Mouse (Mus musculus): ENCODE data around the gene Alg14. TPM values are rescaled to one million over a fixed set of nuclear protein-coding genes. Genes with fewer than 3 reads are reported as not detected.

The Alg14 gene
- 17.7 and 20.0 TPM in 2 replicates for polyA plus RNA-seq (2015; fragmentation: Nextera tagmentation; extraction: Ambion mirVana)

- H3K9me3 ChIP-seq (replicated peaks), result no peaks in the 10 kb centered on the region
- peaks cover 33% of the 10 kb centered on the region for H3K4me1 ChIP-seq (replicated peaks)
- ATAC-seq (ENCODE audit: low read depth) (peak; percentile 95), DNase-seq (peak; percentile 97)
- peak within 1 kb of the TSS; percentile 71 for H3K9ac ChIP-seq
- H3K4me3 ChIP-seq (replicated peaks), result peak within 1 kb of the TSS; percentile 70
- H3K36me3 ChIP-seq, result no peaks in the 10 kb centered on the region
- H3K27me3 ChIP-seq, result no peaks in the 10 kb centered on the region
- H3K27ac ChIP-seq, result peak within 1 kb of the TSS; percentile 85
- peak within 1 kb of the TSS; percentile 77 for H3K4me2 ChIP-seq
- WGBS (ENCODE audit: insufficient replicate concordance), result under 1% methylated on average over 42 of the region's 42 CpGs
Measured at GRCm38 (mm10) chr3:121291560-121292258, at the start of gene Alg14. Alg14 (plus strand) TSS chr3:121291773.

- H3K27ac ChIP-seq, result no peak overlapping the region
- H3K4me2 ChIP-seq, result no peak overlapping the region
- peaks cover 33% of the 10 kb centered on the region for H3K4me1 ChIP-seq (replicated peaks)
- ATAC-seq (ENCODE audit: low read depth), result no peak
- WGBS (ENCODE audit: insufficient replicate concordance), result 60% methylated on average over 9 of the region's 9 CpGs
- no peak for DNase-seq
- H3K9me3 ChIP-seq (replicated peaks), result no peaks in the 10 kb centered on the region
- H3K9ac ChIP-seq, result no peak overlapping the region
- no peaks in the 10 kb centered on the region for H3K27me3 ChIP-seq
- no peak overlapping the region for H3K4me3 ChIP-seq (replicated peaks)
- peaks cover 25% of the 10 kb centered on the region; the same call in 1 of the 2 replicates for H3K36me3 ChIP-seq
Measured at GRCm38 (mm10) chr3:121242111-121242936, 49.2 kb upstream of the Alg14 start.

GRCm38 (mm10) chr3:121242941-121243340 lies 48.6 kb upstream of the Alg14 start:
- Histone ChIP-seq H3K4me2 (no peak overlapping the region), H3K36me3 (peaks cover 27% of the 10 kb centered on the region; the same call in 1 of the 2 replicates), H3K27me3 (no peaks in the 10 kb centered on the region), H3K9me3 (replicated peaks) (no peaks in the 10 kb centered on the region), H3K9ac (no peak overlapping the region), H3K27ac (no peak overlapping the region), H3K4me1 (replicated peaks) (peaks cover 33% of the 10 kb centered on the region), H3K4me3 (replicated peaks) (no peak overlapping the region)
- ATAC-seq (ENCODE audit: low read depth) (peak; percentile 63), DNase-seq (no peak)
- 10% methylated on average over 4 of the region's 4 CpGs for WGBS (ENCODE audit: insufficient replicate concordance)

- Histone ChIP-seq H3K27ac (no peak overlapping the region), H3K4me3 (replicated peaks) (no peak overlapping the region), H3K27me3 (no peaks in the 10 kb centered on the region), H3K9me3 (replicated peaks) (no peaks in the 10 kb centered on the region), H3K4me1 (replicated peaks) (peaks cover 25% of the 10 kb centered on the region), H3K4me2 (no peak overlapping the region), H3K9ac (no peak overlapping the region), H3K36me3 (peaks cover 59% of the 10 kb centered on the region)
- no peak for ATAC-seq (ENCODE audit: low read depth)
- WGBS (ENCODE audit: insufficient replicate concordance), result 82% methylated on average over 9 of the region's 9 CpGs
- DNase-seq, result no peak
Measured at GRCm38 (mm10) chr3:121250048-121250447, 41.5 kb upstream of the Alg14 start.

GRCm38 (mm10) chr3:121250576-121251433 lies 40.8 kb upstream of the Alg14 start:
- ATAC-seq (ENCODE audit: low read depth) (no peak), DNase-seq (no peak)
- Histone ChIP-seq H3K27me3 (no peaks in the 10 kb centered on the region), H3K4me1 (replicated peaks) (peaks cover 33% of the 10 kb centered on the region), H3K4me2 (no peak overlapping the region), H3K9me3 (replicated peaks) (no peaks in the 10 kb centered on the region), H3K9ac (no peak overlapping the region), H3K27ac (no peak overlapping the region), H3K36me3 (peaks cover 66% of the 10 kb centered on the region), H3K4me3 (replicated peaks) (no peak overlapping the region)
- WGBS (ENCODE audit: insufficient replicate concordance), result 78% methylated on average over 19 of the region's 19 CpGs

GRCm38 (mm10) chr3:121255501-121255900 lies 36.1 kb upstream of the Alg14 start:
- WGBS (ENCODE audit: insufficient replicate concordance), result 85% methylated on average over 7 of the region's 7 CpGs
- Histone ChIP-seq H3K27me3 (no peaks in the 10 kb centered on the region), H3K27ac (peak overlapping the region; percentile 18), H3K36me3 (peaks cover 62% of the 10 kb centered on the region), H3K9ac (no peak overlapping the region), H3K4me3 (replicated peaks) (no peak overlapping the region), H3K4me1 (replicated peaks) (peaks cover 63% of the 10 kb centered on the region), H3K9me3 (replicated peaks) (no peaks in the 10 kb centered on the region), H3K4me2 (no peak overlapping the region)
- no peak for DNase-seq
- ATAC-seq (ENCODE audit: low read depth), result no peak

DNA sequence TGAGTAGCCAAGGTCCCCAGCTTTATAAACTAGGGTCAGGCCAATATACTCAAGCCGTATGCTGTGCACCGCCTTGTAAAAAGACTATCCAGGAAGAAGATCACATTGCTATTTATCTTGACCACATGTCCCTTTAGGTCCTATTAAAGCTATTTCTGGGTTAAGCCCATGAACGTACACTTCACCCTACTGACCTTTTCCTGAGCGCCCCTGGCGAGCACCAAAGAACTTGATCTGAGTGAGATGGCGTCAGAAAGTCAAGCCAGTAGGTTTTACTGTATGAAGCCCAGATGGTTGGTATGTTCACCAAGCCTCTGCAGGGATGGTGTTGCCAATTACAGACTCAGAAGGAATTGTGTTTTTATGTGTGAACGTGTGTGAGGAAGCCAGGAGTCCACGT lies 35.4 kb upstream of the Alg14 start:
- Histone ChIP-seq H3K27ac (peak overlapping the region; percentile 18), H3K9ac (no peak overlapping the region), H3K4me3 (replicated peaks) (no peak overlapping the region), H3K9me3 (replicated peaks) (no peaks in the 10 kb centered on the region), H3K4me2 (no peak overlapping the region), H3K4me1 (replicated peaks) (peaks cover 66% of the 10 kb centered on the region), H3K27me3 (peaks cover under 1% of the 10 kb centered on the region; the same call in 1 of the 2 replicates), H3K36me3 (peaks cover 60% of the 10 kb centered on the region)
- ATAC-seq (ENCODE audit: low read depth) (no peak), DNase-seq (no peak)
- WGBS (ENCODE audit: insufficient replicate concordance), result 87% methylated on average over 8 of the region's 8 CpGs

- WGBS (ENCODE audit: insufficient replicate concordance), result 79% methylated on average over 10 of the region's 10 CpGs
- no peaks in the 10 kb centered on the region for H3K9me3 ChIP-seq (replicated peaks)
- no peak overlapping the region for H3K4me2 ChIP-seq
- peaks cover 48% of the 10 kb centered on the region for H3K36me3 ChIP-seq
- ATAC-seq (ENCODE audit: low read depth) (no peak), DNase-seq (no peak)
- peaks cover 67% of the 10 kb centered on the region for H3K4me1 ChIP-seq (replicated peaks)
- peak overlapping the region; percentile 15; the same call in 1 of the 2 replicates for H3K9ac ChIP-seq
- H3K27me3 ChIP-seq, result peaks cover 3% of the 10 kb centered on the region; the same call in 1 of the 2 replicates
- no peak overlapping the region for H3K4me3 ChIP-seq (replicated peaks)
- peak overlapping the region; percentile 43; the same call in 1 of the 2 replicates for H3K27ac ChIP-seq
Measured at GRCm38 (mm10) chr3:121257418-121257817, 34.2 kb upstream of the Alg14 start.

DNA sequence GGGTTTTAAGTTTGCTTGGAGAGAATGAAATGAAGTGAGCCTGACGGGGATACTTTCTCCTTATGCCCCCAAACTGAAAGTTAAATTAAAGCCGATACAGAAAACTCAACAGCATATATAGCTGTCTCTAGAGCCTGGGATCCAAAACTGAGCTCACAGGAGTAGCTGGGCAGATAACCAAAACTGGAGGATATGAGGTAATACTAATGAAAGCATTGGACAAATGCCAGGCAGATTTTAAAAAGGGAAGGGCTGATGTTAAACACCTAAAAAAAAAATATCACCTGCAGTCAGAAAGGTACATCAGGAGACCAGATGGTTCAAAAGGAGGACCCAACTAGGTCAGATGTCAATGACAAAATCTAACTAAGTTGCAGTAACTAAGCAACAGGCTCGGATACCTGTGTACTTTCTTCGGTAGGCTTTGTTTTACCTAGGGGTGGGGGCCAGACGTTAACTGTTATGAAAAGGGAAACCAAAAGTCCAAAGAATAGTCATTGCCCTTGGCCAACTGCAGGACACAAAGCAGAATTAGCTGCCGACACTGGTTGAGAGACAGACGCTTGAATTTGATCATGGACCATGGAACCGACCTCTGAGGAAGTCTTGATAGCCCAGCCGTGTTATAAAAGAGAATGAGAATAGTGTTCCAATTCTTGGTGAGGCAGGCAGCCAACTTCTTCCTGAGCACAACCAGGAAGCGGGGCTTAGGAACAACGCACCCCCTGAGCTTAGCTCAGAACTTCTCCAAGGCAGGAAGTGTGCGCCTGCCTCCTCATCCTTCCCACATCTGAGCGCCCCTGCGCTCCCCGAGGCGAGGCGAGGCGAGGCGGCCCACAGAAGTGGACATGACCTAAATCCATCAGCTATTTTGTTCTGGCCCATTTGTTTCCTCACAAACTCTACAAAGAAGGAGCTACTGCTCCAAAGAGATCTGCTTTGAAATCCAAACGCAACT lies 32.8 kb upstream of the Alg14 start:
- peak overlapping the region; percentile 93 for H3K4me3 ChIP-seq (replicated peaks)
- peaks cover 40% of the 10 kb centered on the region for H3K36me3 ChIP-seq
- H3K4me2 ChIP-seq, result peak overlapping the region; percentile 79
- peaks cover 76% of the 10 kb centered on the region for H3K4me1 ChIP-seq (replicated peaks)
- no peak for ATAC-seq (ENCODE audit: low read depth)
- H3K27ac ChIP-seq, result peak overlapping the region; percentile 94
- peaks cover 3% of the 10 kb centered on the region; the same call in 1 of the 2 replicates for H3K27me3 ChIP-seq
- WGBS (ENCODE audit: insufficient replicate concordance), result 68% methylated on average over 20 of the region's 20 CpGs
- H3K9ac ChIP-seq, result peak overlapping the region; percentile 99
- no peak for DNase-seq
- H3K9me3 ChIP-seq (replicated peaks), result no peaks in the 10 kb centered on the region

GRCm38 (mm10) chr3:121260041-121260440 lies 31.5 kb upstream of the Alg14 start:
- ATAC-seq (ENCODE audit: low read depth) (no peak), DNase-seq (no peak)
- H3K4me2 ChIP-seq, result peak overlapping the region; percentile 79
- H3K36me3 ChIP-seq, result peaks cover 39% of the 10 kb centered on the region
- H3K9ac ChIP-seq, result peak overlapping the region; percentile 99
- no peaks in the 10 kb centered on the region for H3K9me3 ChIP-seq (replicated peaks)
- peak overlapping the region; percentile 94 for H3K27ac ChIP-seq
- peak overlapping the region; percentile 93 for H3K4me3 ChIP-seq (replicated peaks)
- 83% methylated on average over 7 of the region's 7 CpGs for WGBS (ENCODE audit: insufficient replicate concordance)
- peaks cover 82% of the 10 kb centered on the region for H3K4me1 ChIP-seq (replicated peaks)
- H3K27me3 ChIP-seq, result peaks cover 3% of the 10 kb centered on the region; the same call in 1 of the 2 replicates
